Comparison of ENCODE assay signal across 25 mouse cellular contexts in genomic region chr5:20905437-20905836, GRCm38 (mm10). TPM values are rescaled to one million over a fixed set of nuclear protein-coding genes. Genes with fewer than 3 reads are reported as not detected.
DNase-seq lines count a peak whose midpoint lies in the region; ATAC-seq and TF ChIP-seq lines count a peak whose summit lies in the region.
"Had no signal": no experiment of that assay in that cellular context is flagged by ENCODE, and none has a peak within 500 bp of the region (broad histone marks: within the 10 kb centered on the region; RNA-seq: fewer than 3 reads in every experiment).

No protein-coding gene starts in this region.

- peak; percentile 72 for ATAC-seq in G1E (ENCODE audit: extremely low read depth, insufficient number of reproducible peaks, low FRiP score, poor library complexity, severe bottlenecking)
- ATAC-seq in liver, embryonic 14.5 days (ENCODE audit: insufficient read depth) = no peak
- ATAC-seq: CD4-positive, CD25-positive, alpha-beta regulatory T cell, adult 4 months; forebrain, embryonic 13.5 days; forebrain, postnatal 0 days; hindbrain, embryonic 16.5 days had no signal

- H3K9ac ChIP-seq in MEL (ENCODE audit: control insufficient read depth, low read depth, low read length, poor library complexity, severe bottlenecking) = no peak overlapping the region
- H3K9ac ChIP-seq in liver, embryonic 14.5 days (replicated peaks) = no peak overlapping the region
- no peak overlapping the region for H3K9ac ChIP-seq in heart, adult 2 months (ENCODE audit: low read depth, low read length)
- H3K9ac ChIP-seq: forebrain, embryonic 13.5 days; forebrain, postnatal 0 days; heart, embryonic 12.5 days; heart, embryonic 15.5 days; hindbrain, embryonic 13.5 days had no signal

- no peak for TF ChIP-seq POLR2A in MEL (IDR thresholded peaks at IDR 0.05; ENCODE audit: control insufficient read depth in 1 of 2, insufficient read depth in 1 of 2, low read depth in 1 of 2, low read length in 2 of 2, poor library complexity in 1 of 2)
- TF ChIP-seq POLR2A in heart, adult 2 months (IDR thresholded peaks at IDR 0.05; ENCODE audit: insufficient read depth, low read depth, low read length) = no peak

- H3K4me2 ChIP-seq in liver, embryonic 14.5 days (ENCODE audit: low read depth) = peak overlapping the region; percentile 15
- H3K4me2 ChIP-seq: forebrain, embryonic 13.5 days; heart, embryonic 12.5 days; heart, embryonic 15.5 days; hindbrain, embryonic 13.5 days had no signal

- TF ChIP-seq EP300 in MEL (IDR thresholded peaks at IDR 0.05; ENCODE audit: low read depth in 1 of 2, low read length in 2 of 2) = peak; percentile 88 to 89
- TF ChIP-seq EP300 in liver, embryonic 14.5 days (IDR thresholded peaks at IDR 0.05; ENCODE audit: low read depth) = 0 out of 2 replicates have a peak, but pooled peaks have one; percentile 22
- no peak for TF ChIP-seq EP300 in heart, adult 2 months (IDR thresholded peaks at IDR 0.05; ENCODE audit: insufficient read depth, low read depth, low read length)

- DNase-seq in G1E (ENCODE audit: low spot score) (no peak), MEL (ENCODE audit: low read depth, low spot score) (peak; percentile 78)
- no peak for DNase-seq in liver, embryonic 14.5 days (ENCODE audit: low read depth in 3 of 3, low spot score in 3 of 3)
- no peak for DNase-seq in left cerebral cortex, adult 2 months (ENCODE audit: extremely low spot score in 1 of 2, low spot score in 2 of 2)
- DNase-seq in heart, adult 2 months = no peak
- DNase-seq in left cerebral cortex, postnatal 10 days (ENCODE audit: extremely low spot score in 1 of 2, low spot score in 2 of 2) = no peak
- DNase-seq: adrenal gland, adult 2 months; adrenal gland, postnatal 14 days; cerebellum, adult 11-12 months; cerebellum, adult 9-10 months; cerebellum, postnatal 14 days; forebrain, postnatal 0 days; gastrocnemius, adult 2 months; gastrocnemius, postnatal 14 days; heart, adult 11 months; heart, postnatal 10 days; heart, postnatal 36 days had no signal

- no peaks in the 10 kb centered on the region for H3K27me3 ChIP-seq in G1E (ENCODE audit: insufficient read depth, low read length)
- H3K27me3 ChIP-seq in MEL (ENCODE audit: control insufficient read depth in 1 of 2, insufficient read depth in 2 of 2, low read length in 2 of 2) = no peaks in the 10 kb centered on the region
- H3K27me3 ChIP-seq in liver, embryonic 14.5 days (ENCODE audit: control insufficient read depth, insufficient read depth, low read length) = no peaks in the 10 kb centered on the region
- H3K27me3 ChIP-seq in heart, adult 2 months (ENCODE audit: control insufficient read depth, insufficient read depth, low read length) = no peaks in the 10 kb centered on the region
- H3K27me3 ChIP-seq: forebrain, embryonic 13.5 days; heart, embryonic 12.5 days; heart, embryonic 15.5 days; hindbrain, embryonic 13.5 days had no signal

- TF ChIP-seq CTCF in G1E (IDR thresholded peaks at IDR 0.05; ENCODE audit: low read depth, low read length) = no peak
- TF ChIP-seq CTCF in MEL (IDR thresholded peaks at IDR 0.05 in 2 of 3, conservative IDR thresholded peaks at IDR 0.05 in 1 of 3; ENCODE audit: control insufficient read depth in 1 of 3, insufficient read depth in 1 of 3, low read depth in 2 of 3, low read length in 3 of 3, poor library complexity in 1 of 3, severe bottlenecking in 1 of 3) = no peak
- no peak for TF ChIP-seq CTCF in liver, embryonic 14.5 days (IDR thresholded peaks at IDR 0.05; ENCODE audit: low read depth)
- TF ChIP-seq CTCF in left cerebral cortex, adult 2 months (IDR thresholded peaks at IDR 0.05) = no peak
- TF ChIP-seq CTCF in heart, adult 2 months (IDR thresholded peaks at IDR 0.05) = no peak

- intact Hi-C loops in left cerebral cortex, adult 2 months (cut with DNase I) = no loop called here
- intact Hi-C loops in heart, adult 2 months (cut with DNase I) = no loop called here
- intact Hi-C loops in left cerebral cortex, postnatal 10 days (cut with DNase I) = no loop called here

- H3K4me1 ChIP-seq in G1E (ENCODE audit: insufficient read depth, low read depth, low read length) (peaks cover 75% of the 10 kb centered on the region), MEL (ENCODE audit: control insufficient read depth in 1 of 2, insufficient read depth in 2 of 2, low read length in 2 of 2) (peaks cover 18 to 27% of the 10 kb centered on the region in 2 experiments)
- H3K4me1 ChIP-seq in liver, embryonic 14.5 days (replicated peaks; ENCODE audit: control insufficient read depth in 2 of 2, insufficient read depth in 2 of 2, low read length in 1 of 2) = peaks cover 15% of the 10 kb centered on the region in 2 experiments
- H3K4me1 ChIP-seq in heart, adult 2 months (ENCODE audit: control insufficient read depth, insufficient read depth, low read length) = no peaks in the 10 kb centered on the region
- H3K4me1 ChIP-seq: forebrain, embryonic 10.5 days; forebrain, embryonic 13.5 days; heart, embryonic 15.5 days; hindbrain, embryonic 10.5 days; hindbrain, embryonic 13.5 days had no signal

- H3K36me3 ChIP-seq in G1E (replicated peaks) = peaks cover 60% of the 10 kb centered on the region
- H3K36me3 ChIP-seq in MEL (ENCODE audit: control insufficient read depth in 1 of 2, insufficient read depth in 2 of 2, low read length in 2 of 2) = peaks cover 10 to 34% of the 10 kb centered on the region in 2 experiments
- H3K36me3 ChIP-seq in liver, embryonic 14.5 days (replicated peaks; ENCODE audit: control insufficient read depth, insufficient read depth, low read depth) = peaks cover 35% of the 10 kb centered on the region
- peaks cover 12% of the 10 kb centered on the region for H3K36me3 ChIP-seq in heart, adult 2 months (ENCODE audit: control insufficient read depth, insufficient read depth, low read length)

- 28% methylated on average over 2 of the region's 2 CpGs for WGBS in liver, embryonic 14.5 days (ENCODE audit: insufficient replicate concordance)
- 73% methylated on average over 2 of the region's 2 CpGs for WGBS in heart, adult 2 months

- H3K4me3 ChIP-seq in G1E (ENCODE audit: low read depth, low read length) (no peak overlapping the region; the same call in 1 of the 2 replicates), MEL (ENCODE audit: control insufficient read depth in 1 of 2, insufficient read depth in 1 of 2, low read depth in 2 of 2, low read length in 2 of 2) (no peak overlapping the region)
- H3K4me3 ChIP-seq in liver, embryonic 14.5 days (ENCODE audit: insufficient read depth in 1 of 2, low read depth in 2 of 2, low read length in 2 of 2) = no peak overlapping the region
- H3K4me3 ChIP-seq in left cerebral cortex, adult 2 months = no peak overlapping the region
- H3K4me3 ChIP-seq in heart, adult 2 months = no peak overlapping the region
- H3K4me3 ChIP-seq: forebrain, embryonic 10.5 days; forebrain, embryonic 13.5 days; gastrocnemius, adult 2 months; heart, embryonic 12.5 days; heart, embryonic 15.5 days; hindbrain, embryonic 10.5 days; hindbrain, embryonic 13.5 days had no signal

- peaks cover 5% of the 10 kb centered on the region; the same call in 1 of the 2 replicates for H3K79me2 ChIP-seq in MEL (ENCODE audit: control insufficient read depth, insufficient read depth, low read length, poor library complexity)
- no peaks in the 10 kb centered on the region; the same call in 1 of the 2 replicates for H3K79me2 ChIP-seq in heart, adult 2 months (replicated peaks; ENCODE audit: control insufficient read depth, insufficient read depth, low read length)

- no peak for TF ChIP-seq RAD21 in MEL (IDR thresholded peaks at IDR 0.05; ENCODE audit: low read depth, low read length)

- H3K9me3 ChIP-seq in G1E (replicated peaks) (no peaks in the 10 kb centered on the region), MEL (replicated peaks; ENCODE audit: insufficient read depth, low read length) (no peaks in the 10 kb centered on the region)
- no peaks in the 10 kb centered on the region for H3K9me3 ChIP-seq in liver, embryonic 14.5 days (ENCODE audit: control insufficient read depth, low read length)
- H3K9me3 ChIP-seq: forebrain, embryonic 10.5 days; forebrain, embryonic 13.5 days; heart, embryonic 12.5 days; heart, embryonic 15.5 days; hindbrain, embryonic 10.5 days; hindbrain, embryonic 13.5 days had no signal

- peak overlapping the region; percentile 80 for H3K27ac ChIP-seq in MEL (ENCODE audit: control insufficient read depth, low read depth, low read length)
- no peak overlapping the region for H3K27ac ChIP-seq in liver, embryonic 14.5 days
- no peak overlapping the region for H3K27ac ChIP-seq in left cerebral cortex, adult 2 months
- H3K27ac ChIP-seq in heart, adult 2 months = no peak overlapping the region
- H3K27ac ChIP-seq: forebrain, embryonic 10.5 days; forebrain, embryonic 13.5 days; gastrocnemius, adult 2 months; heart, embryonic 15.5 days; hindbrain, embryonic 10.5 days; hindbrain, embryonic 13.5 days had no signal

RNA-seq across cellular contexts. Expression of gene Tmem60, which starts 23.4 kb away (rescaled TPM):
- 43.8 and 48.6 TPM in 2 replicates for total RNA-seq in G1E (2014; fragmentation: Nextera tagmentation)
- 37.9 and 52.2 TPM in 2 replicates for total RNA-seq in G1E (2017)
- 2.8 and 3.5 TPM in 2 replicates for polyA plus RNA-seq in G1E (2012)
- total RNA-seq in MEL (2012; rRNA removed) = 22.4 and 23.5 TPM in 2 replicates
- 10 to 100 TPM in 1 of 2 experiments, not detected in 1; 37.4 TPM for polyA plus RNA-seq in MEL (2012; ENCODE audit: insufficient read depth in 1 of 2, insufficient read length in 2 of 2, low read depth in 1 of 2, low replicate concordance in 2 of 2, missing spikeins in 1 of 2)
- polyA plus RNA-seq in liver, embryonic 14.5 days (2012; rRNA removed) = 10.4 and 15.1 TPM in 2 replicates
- 39.9 and 40.9 TPM in 2 replicates for polyA plus RNA-seq in liver, embryonic 14.5 days (2014; fragmentation: Nextera tagmentation; extraction: Ambion mirVana)
- total RNA-seq in left cerebral cortex, adult 2 months (2021) = 10 to 100 TPM; 22.1 to 25.8 TPM
- total RNA-seq in heart, adult 2 months (2021) = 10 to 100 TPM; 20.9 to 28.3 TPM
- polyA plus RNA-seq in heart, adult 2 months (2012; rRNA removed) = 23.3 and 31.7 TPM in 2 replicates
- total RNA-seq in left cerebral cortex, postnatal 10 days (2021) = 10 to 100 TPM; 22.7 to 23.7 TPM

RNA-seq across cellular contexts. Expression of gene Phtf2, which starts 23.5 kb away (rescaled TPM):
- 43.3 and 44.0 TPM in 2 replicates for total RNA-seq in G1E (2014; fragmentation: Nextera tagmentation)
- 35.7 and 43.5 TPM in 2 replicates for total RNA-seq in G1E (2017)
- polyA plus RNA-seq in G1E (2012) = 5.4 and 5.8 TPM in 2 replicates
- total RNA-seq in MEL (2012; rRNA removed) = 18.2 and 20.0 TPM in 2 replicates
- 10 to 100 TPM in 1 of 2 experiments, not detected in 1; 20.0 TPM for polyA plus RNA-seq in MEL (2012; ENCODE audit: insufficient read depth in 1 of 2, insufficient read length in 2 of 2, low read depth in 1 of 2, low replicate concordance in 2 of 2, missing spikeins in 1 of 2)
- polyA plus RNA-seq in liver, embryonic 14.5 days (2012; rRNA removed) = 2.0 and 2.9 TPM in 2 replicates
- polyA plus RNA-seq in liver, embryonic 14.5 days (2014; fragmentation: Nextera tagmentation; extraction: Ambion mirVana) = 5.5 and 6.6 TPM in 2 replicates
- total RNA-seq in left cerebral cortex, adult 2 months (2021) = 10 to 100 TPM; 14.9 to 23.1 TPM
- 10 to 100 TPM; 61.2 to 75.2 TPM for total RNA-seq in heart, adult 2 months (2021)
- polyA plus RNA-seq in heart, adult 2 months (2012; rRNA removed) = 14.3 and 35.7 TPM in 2 replicates
- 10 to 100 TPM; 23.4 to 28.1 TPM for total RNA-seq in left cerebral cortex, postnatal 10 days (2021)

RNA-seq across cellular contexts. Expression of gene Rsbn1l, which starts 50.8 kb away (rescaled TPM):
- total RNA-seq in G1E (2014; fragmentation: Nextera tagmentation) (90.5 and 90.8 TPM in 2 replicates), G1E (2017) (63.7 and 69.7 TPM in 2 replicates), MEL (2012; rRNA removed) (5.0 and 5.7 TPM in 2 replicates)
- polyA plus RNA-seq in G1E (2012) (15.7 and 16.7 TPM in 2 replicates), MEL (2012; ENCODE audit: insufficient read depth in 1 of 2, insufficient read length in 2 of 2, low read depth in 1 of 2, low replicate concordance in 2 of 2, missing spikeins in 1 of 2) (10 to 100 TPM; 17.4 to 78.2 TPM)
- polyA plus RNA-seq in liver, embryonic 14.5 days (2012; rRNA removed) = 3.5 and 4.6 TPM in 2 replicates
- polyA plus RNA-seq in liver, embryonic 14.5 days (2014; fragmentation: Nextera tagmentation; extraction: Ambion mirVana) = 3.7 and 4.2 TPM in 2 replicates
- 10 to 100 TPM; 16.8 to 17.8 TPM for total RNA-seq in left cerebral cortex, adult 2 months (2021)
- 10 to 100 TPM; 11.5 to 15.1 TPM for total RNA-seq in heart, adult 2 months (2021)
- 3.7 and 8.4 TPM in 2 replicates for polyA plus RNA-seq in heart, adult 2 months (2012; rRNA removed)
- total RNA-seq in left cerebral cortex, postnatal 10 days (2021) = 10 to 100 TPM; 14.1 to 14.6 TPM
